Mouse (Mus musculus): ENCODE data around the gene Gne. TPM values are rescaled to one million over a fixed set of nuclear protein-coding genes. Genes with fewer than 3 reads are reported as not detected.

Gne gene
- total and polyA plus RNA-seq, 2 experiments from 2014 or later, result 24.7 to 44.5 TPM

- H3K4me2 ChIP-seq (ENCODE audit: low read depth, low read length), result no peak overlapping the region
- no peaks in the 10 kb centered on the region for H3K27me3 ChIP-seq (ENCODE audit: insufficient read depth, low read length)
- H3K36me3 ChIP-seq (ENCODE audit: insufficient read depth, low read length), result no peaks in the 10 kb centered on the region
- no peak overlapping the region for H3K27ac ChIP-seq
- DNase-seq (ENCODE audit: low spot score) (no peak), ATAC-seq (no peak)
- H3K9ac ChIP-seq (replicated peaks; ENCODE audit: low read length), result no peak overlapping the region
- no peak overlapping the region for H3K4me3 ChIP-seq (ENCODE audit: low read length)
- no peaks in the 10 kb centered on the region for H3K9me3 ChIP-seq (ENCODE audit: low read length)
- 83% methylated on average over 4 of the region's 4 CpGs for WGBS
- 0 out of 2 replicates have a peak, but pooled peaks cover 9% of the 10 kb centered on the region for H3K4me1 ChIP-seq (ENCODE audit: insufficient read depth, low read length)
- no peak for TF ChIP-seq CTCF (IDR thresholded peaks at IDR 0.05; ENCODE audit: low read depth)
These were observed 9.6 kb downstream of the Gne start for GRCm38 (mm10) chr4:44074422-44074821.

GRCm38 (mm10) chr4:44073799-44074198 lies 10.2 kb downstream of the Gne start:
- no peak overlapping the region for H3K4me2 ChIP-seq (ENCODE audit: low read depth, low read length)
- 0 out of 2 replicates have a peak, but pooled peaks cover 9% of the 10 kb centered on the region for H3K4me1 ChIP-seq (ENCODE audit: insufficient read depth, low read length)
- WGBS, result 83% methylated on average over 3 of the region's 3 CpGs
- TF ChIP-seq CTCF (IDR thresholded peaks at IDR 0.05; ENCODE audit: low read depth), result no peak
- H3K36me3 ChIP-seq (ENCODE audit: insufficient read depth, low read length), result no peaks in the 10 kb centered on the region
- H3K27ac ChIP-seq, result no peak overlapping the region
- no peak overlapping the region for H3K9ac ChIP-seq (replicated peaks; ENCODE audit: low read length)
- no peak for DNase-seq (ENCODE audit: low spot score)
- no peak for ATAC-seq
- H3K4me3 ChIP-seq (ENCODE audit: low read length), result no peak overlapping the region
- no peaks in the 10 kb centered on the region for H3K27me3 ChIP-seq (ENCODE audit: insufficient read depth, low read length)
- no peaks in the 10 kb centered on the region for H3K9me3 ChIP-seq (ENCODE audit: low read length)

GRCm38 (mm10) chr4:44072873-44073441 lies 11.0 kb downstream of the Gne start:
- no peaks in the 10 kb centered on the region for H3K9me3 ChIP-seq (ENCODE audit: low read length)
- peak overlapping the region; percentile 99 for H3K4me3 ChIP-seq (ENCODE audit: low read length)
- peak overlapping the region; percentile 77 for H3K4me2 ChIP-seq (ENCODE audit: low read depth, low read length)
- H3K4me1 ChIP-seq (ENCODE audit: insufficient read depth, low read length), result 0 out of 2 replicates have a peak, but pooled peaks cover 9% of the 10 kb centered on the region
- H3K27ac ChIP-seq, result peak overlapping the region; percentile 85
- ATAC-seq (peak; percentile 83), DNase-seq (ENCODE audit: low spot score) (no peak)
- peak overlapping the region; percentile 87 for H3K9ac ChIP-seq (replicated peaks; ENCODE audit: low read length)
- 10% methylated on average over 9 of the region's 9 CpGs for WGBS
- H3K36me3 ChIP-seq (ENCODE audit: insufficient read depth, low read length), result no peaks in the 10 kb centered on the region
- TF ChIP-seq CTCF (IDR thresholded peaks at IDR 0.05; ENCODE audit: low read depth), result peak; percentile 28
- no peaks in the 10 kb centered on the region for H3K27me3 ChIP-seq (ENCODE audit: insufficient read depth, low read length)

GRCm38 (mm10) chr4:44072146-44072872 lies 11.7 kb downstream of the Gne start:
- Histone ChIP-seq H3K9ac (replicated peaks; ENCODE audit: low read length) (peak overlapping the region; percentile 87), H3K4me2 (ENCODE audit: low read depth, low read length) (peak overlapping the region; percentile 77), H3K27ac (peak overlapping the region; percentile 85), H3K27me3 (ENCODE audit: insufficient read depth, low read length) (no peaks in the 10 kb centered on the region), H3K36me3 (ENCODE audit: insufficient read depth, low read length) (no peaks in the 10 kb centered on the region), H3K9me3 (ENCODE audit: low read length) (no peaks in the 10 kb centered on the region), H3K4me1 (ENCODE audit: insufficient read depth, low read length) (0 out of 2 replicates have a peak, but pooled peaks cover 9% of the 10 kb centered on the region), H3K4me3 (ENCODE audit: low read length) (peak overlapping the region; percentile 99)
- ATAC-seq, result peak; percentile 98
- under 1% methylated on average over 64 of the region's 70 CpGs for WGBS
- no peak for TF ChIP-seq CTCF (IDR thresholded peaks at IDR 0.05; ENCODE audit: low read depth)
- peak; percentile 96 for DNase-seq (ENCODE audit: low spot score)

GRCm38 (mm10) chr4:44071741-44072145 lies 12.2 kb downstream of the Gne start:
- no peak for TF ChIP-seq CTCF (IDR thresholded peaks at IDR 0.05; ENCODE audit: low read depth)
- Histone ChIP-seq H3K4me3 (ENCODE audit: low read length) (peak overlapping the region; percentile 99), H3K27me3 (ENCODE audit: insufficient read depth, low read length) (no peaks in the 10 kb centered on the region), H3K9ac (replicated peaks; ENCODE audit: low read length) (peak overlapping the region; percentile 87), H3K27ac (peak overlapping the region; percentile 85), H3K9me3 (ENCODE audit: low read length) (no peaks in the 10 kb centered on the region), H3K36me3 (ENCODE audit: insufficient read depth, low read length) (no peaks in the 10 kb centered on the region), H3K4me2 (ENCODE audit: low read depth, low read length) (peak overlapping the region; percentile 77), H3K4me1 (ENCODE audit: insufficient read depth, low read length) (0 out of 2 replicates have a peak, but pooled peaks cover 9% of the 10 kb centered on the region)
- ATAC-seq (no peak), DNase-seq (ENCODE audit: low spot score) (peak; percentile 45)
- 3% methylated on average over 11 of the region's 11 CpGs for WGBS

- no peaks in the 10 kb centered on the region for H3K9me3 ChIP-seq (ENCODE audit: low read length)
- 0 out of 2 replicates have a peak, but pooled peaks cover 9% of the 10 kb centered on the region for H3K4me1 ChIP-seq (ENCODE audit: insufficient read depth, low read length)
- H3K36me3 ChIP-seq (ENCODE audit: insufficient read depth, low read length), result no peaks in the 10 kb centered on the region
- DNase-seq (ENCODE audit: low spot score) (no peak), ATAC-seq (no peak)
- no peak for TF ChIP-seq CTCF (IDR thresholded peaks at IDR 0.05; ENCODE audit: low read depth)
- 60% methylated on average over 4 of the region's 4 CpGs for WGBS
- peak overlapping the region; percentile 77 for H3K4me2 ChIP-seq (ENCODE audit: low read depth, low read length)
- no peak overlapping the region for H3K9ac ChIP-seq (replicated peaks; ENCODE audit: low read length)
- H3K27me3 ChIP-seq (ENCODE audit: insufficient read depth, low read length), result no peaks in the 10 kb centered on the region
- H3K27ac ChIP-seq, result no peak overlapping the region
- H3K4me3 ChIP-seq (ENCODE audit: low read length), result no peak overlapping the region
These were observed 13.3 kb downstream of the Gne start for GRCm38 (mm10) chr4:44070641-44071040.

Measured in hindbrain, postnatal 0 days (tissue).